Mouse (Mus musculus) embryonic facial prominence, embryonic 10.5 days (tissue): ENCODE results near the gene Stpg3. TPM values are rescaled to one million over a fixed set of nuclear protein-coding genes. Genes with fewer than 3 reads are reported as not detected.

ENCODE experiments used
- DNase-seq: peaks from one replicate; pipeline ENCODE4 v3.0.0-alpha.2; 2017; ENCODE audit warnings: low spot score
- H3K27ac ChIP-seq: fragments of 300-500 bp; sonication (generic); replicated peaks from 2 replicates; pipeline ENCODE4 v1.5.1; 2016; ENCODE audit warnings: mild to moderate bottlenecking
- H3K27me3 ChIP-seq: fragments of 300-500 bp; sonication (generic); replicated peaks from 2 replicates; pipeline ENCODE4 v1.6.1; 2016; ENCODE audit warnings: low read depth, mild to moderate bottlenecking; ENCODE audit not compliant: poor library complexity, severe bottlenecking
- H3K36me3 ChIP-seq: fragments of 300-500 bp; sonication (generic); replicated peaks from 2 replicates; pipeline ENCODE4 v1.6.1; 2016; ENCODE audit warnings: mild to moderate bottlenecking, moderate library complexity
- H3K4me1 ChIP-seq: fragments of 300-500 bp; sonication (generic); 2 replicates; pipeline ENCODE4 v1.6.1; 2016
- H3K4me3 ChIP-seq: fragments of 300-500 bp; sonication (generic); 2 replicates; pipeline ENCODE4 v1.5.1; 2016; ENCODE audit warnings: mild to moderate bottlenecking, moderate library complexity
- H3K9me3 ChIP-seq: fragments of 300-500 bp; sonication (generic); 2 replicates; pipeline ENCODE4 v1.6.1; 2016; ENCODE audit warnings: mild to moderate bottlenecking
- WGBS: fragments of 180-500 bp; shearing (Covaris S2); methylation state at CpG from one replicate; pipeline ENCODE4 v1.1.7; 2016; 5-methylcytosine and 5-hydroxymethylcytosine counted together
- polyA plus RNA-seq: library from polyadenylated mRNA; unstranded; fragments of >200 nt; fragmentation: Nextera tagmentation; extraction: Ambion mirVana; gene quantifications from 2 replicates; pipeline ENCODE4 v1.2.1, GENCODE M21; 2016

The Stpg3 gene
- polyA plus RNA-seq, 1 experiment from 2014 or later, result not detected

DNA sequence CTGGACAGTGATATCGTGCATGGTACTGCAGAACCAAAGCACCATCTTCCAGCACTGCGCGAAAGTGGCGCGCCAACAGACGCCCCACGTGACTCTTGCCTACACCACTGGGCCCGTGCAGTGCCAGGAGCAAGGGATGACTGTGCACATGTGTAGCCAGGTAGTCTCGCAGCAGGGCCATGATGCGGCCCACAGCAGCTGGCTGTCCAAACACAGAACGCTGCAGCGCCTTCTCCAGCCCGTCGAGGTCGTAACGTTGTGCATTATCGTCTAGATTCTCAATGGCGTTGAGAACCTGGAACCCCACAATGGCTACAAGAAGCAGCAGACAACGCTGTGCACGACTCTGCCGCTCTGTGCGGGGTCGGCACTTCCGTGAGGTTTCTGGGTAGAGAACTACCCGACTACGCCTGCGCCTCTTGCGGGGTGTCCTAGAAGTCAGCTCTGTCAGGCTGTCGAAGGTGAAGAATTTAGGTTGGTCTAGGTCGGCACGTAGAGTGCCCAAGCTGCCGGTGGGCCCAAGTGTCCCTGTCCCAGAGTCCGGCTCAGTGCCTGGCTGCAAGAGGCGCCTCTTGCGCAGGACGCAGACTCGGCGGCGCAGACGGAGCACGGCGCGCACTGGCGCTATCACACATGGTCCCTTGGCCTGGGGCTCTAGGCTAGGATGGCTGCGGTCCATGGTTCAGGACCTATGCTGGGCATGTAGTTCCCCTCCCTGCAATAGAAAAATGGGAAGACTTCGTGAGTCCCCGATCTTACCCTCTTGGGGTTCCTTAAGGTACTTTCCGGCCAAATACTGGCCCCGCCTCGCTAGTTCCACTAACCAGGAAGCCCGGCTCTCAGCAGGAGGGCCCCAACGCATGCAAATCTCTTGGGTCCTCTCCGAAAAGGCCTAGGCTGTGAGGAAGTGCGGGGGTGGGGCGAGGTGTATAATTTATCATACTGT, 19.0 kb downstream of the Stpg3 start:
- WGBS, result 21% methylated on average over 55 of the region's 55 CpGs
- DNase-seq, result no peak
- Histone ChIP-seq H3K4me1 (peaks cover 32% of the 10 kb centered on the region), H3K4me3 (peak overlapping the region; percentile 47), H3K27ac (no peak overlapping the region), H3K9me3 (no peaks in the 10 kb centered on the region), H3K36me3 (peaks cover 28% of the 10 kb centered on the region), H3K27me3 (peaks cover 41% of the 10 kb centered on the region)

DNA sequence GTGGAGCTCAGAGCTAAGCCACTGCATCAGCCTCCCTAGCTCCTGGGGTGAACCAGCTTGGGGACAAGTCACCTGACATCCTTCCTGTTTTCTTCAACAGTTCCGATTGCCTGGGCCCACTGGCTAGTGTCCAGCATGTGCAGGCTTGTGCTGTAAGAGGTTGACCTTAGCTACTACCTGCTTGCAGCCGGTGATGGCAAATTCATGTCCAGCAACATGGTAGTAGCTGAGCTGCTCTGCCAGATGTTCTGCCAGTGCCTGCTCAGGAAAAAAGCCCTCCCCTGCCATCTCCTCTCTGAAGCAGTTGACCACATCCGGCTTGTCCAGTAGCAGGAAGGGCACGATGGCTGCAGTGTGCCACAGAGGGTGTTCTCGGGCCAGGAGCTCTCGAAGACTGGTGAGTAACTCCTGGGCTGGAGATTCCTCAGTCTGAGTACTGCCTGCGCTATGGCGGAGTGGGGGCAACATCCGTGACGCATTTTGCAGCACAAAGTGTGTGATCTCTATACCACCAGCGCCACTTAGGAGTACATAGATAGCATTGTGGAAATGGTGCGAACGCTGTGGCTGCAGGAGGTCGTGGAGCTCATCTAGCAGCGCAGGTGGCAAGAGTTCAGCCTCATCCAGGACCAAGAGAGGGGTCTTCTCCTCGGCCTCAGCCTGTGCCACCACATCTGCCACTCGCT, 19.8 kb downstream of the Stpg3 start:
- no peak overlapping the region for H3K27ac ChIP-seq
- WGBS, result 83% methylated on average over 17 of the region's 17 CpGs
- DNase-seq, result no peak
- H3K9me3 ChIP-seq, result no peaks in the 10 kb centered on the region
- H3K4me3 ChIP-seq, result peak overlapping the region; percentile 47; the same call in 1 of the 2 replicates
- H3K4me1 ChIP-seq, result peaks cover 32% of the 10 kb centered on the region
- H3K27me3 ChIP-seq, result peaks cover 41% of the 10 kb centered on the region
- peaks cover 20% of the 10 kb centered on the region for H3K36me3 ChIP-seq

- Histone ChIP-seq H3K36me3 (peaks cover 13% of the 10 kb centered on the region), H3K27ac (no peak overlapping the region), H3K9me3 (no peaks in the 10 kb centered on the region), H3K27me3 (peaks cover 41% of the 10 kb centered on the region), H3K4me3 (no peak overlapping the region), H3K4me1 (peaks cover 32% of the 10 kb centered on the region)
- DNase-seq, result no peak
- 75% methylated on average over 5 of the region's 5 CpGs for WGBS
Observed at GRCm38 (mm10) chr2:25194006-25194405, 20.4 kb downstream of the Stpg3 start.

- H3K4me3 ChIP-seq, result peak overlapping the region; percentile 6; the same call in 1 of the 2 replicates
- H3K36me3 ChIP-seq, result peaks cover 7% of the 10 kb centered on the region; the same call in 1 of the 2 replicates
- no peaks in the 10 kb centered on the region for H3K9me3 ChIP-seq
- H3K27me3 ChIP-seq, result peaks cover 41% of the 10 kb centered on the region
- peaks cover 32% of the 10 kb centered on the region for H3K4me1 ChIP-seq
- no peak overlapping the region for H3K27ac ChIP-seq
- 2% methylated on average over 6 of the region's 6 CpGs for WGBS
- DNase-seq, result peak; percentile 85
Observed at GRCm38 (mm10) chr2:25193330-25193770, 21.1 kb downstream of the Stpg3 start.

GRCm38 (mm10) chr2:25187841-25188240, 26.6 kb downstream of the Stpg3 start:
- Histone ChIP-seq H3K27ac (no peak overlapping the region), H3K4me3 (no peak overlapping the region), H3K9me3 (no peaks in the 10 kb centered on the region), H3K27me3 (peaks cover 44% of the 10 kb centered on the region), H3K36me3 (peaks cover 8% of the 10 kb centered on the region), H3K4me1 (peaks cover 35% of the 10 kb centered on the region)
- 87% methylated on average over 6 of the region's 6 CpGs for WGBS
- no peak for DNase-seq

GRCm38 (mm10) chr2:25186575-25186930, 27.9 kb downstream of the Stpg3 start:
- peaks cover 44% of the 10 kb centered on the region for H3K4me1 ChIP-seq
- 26% methylated on average over 5 of the region's 5 CpGs for WGBS
- peak overlapping the region; percentile 91; the same call in 1 of the 2 replicates for H3K27ac ChIP-seq
- no peak for DNase-seq
- peaks cover 56% of the 10 kb centered on the region for H3K27me3 ChIP-seq
- peaks cover 8% of the 10 kb centered on the region for H3K36me3 ChIP-seq
- no peaks in the 10 kb centered on the region for H3K9me3 ChIP-seq
- H3K4me3 ChIP-seq, result peak overlapping the region; percentile 66

GRCm38 (mm10) chr2:25185625-25186574, 28.5 kb downstream of the Stpg3 start:
- peak; percentile 87 for DNase-seq
- Histone ChIP-seq H3K36me3 (peaks cover 8% of the 10 kb centered on the region), H3K27ac (peak overlapping the region; percentile 91), H3K4me1 (peaks cover 50% of the 10 kb centered on the region), H3K9me3 (no peaks in the 10 kb centered on the region), H3K4me3 (peak overlapping the region; percentile 66), H3K27me3 (peaks cover 63% of the 10 kb centered on the region)
- under 1% methylated on average over 64 of the region's 64 CpGs for WGBS

DNA sequence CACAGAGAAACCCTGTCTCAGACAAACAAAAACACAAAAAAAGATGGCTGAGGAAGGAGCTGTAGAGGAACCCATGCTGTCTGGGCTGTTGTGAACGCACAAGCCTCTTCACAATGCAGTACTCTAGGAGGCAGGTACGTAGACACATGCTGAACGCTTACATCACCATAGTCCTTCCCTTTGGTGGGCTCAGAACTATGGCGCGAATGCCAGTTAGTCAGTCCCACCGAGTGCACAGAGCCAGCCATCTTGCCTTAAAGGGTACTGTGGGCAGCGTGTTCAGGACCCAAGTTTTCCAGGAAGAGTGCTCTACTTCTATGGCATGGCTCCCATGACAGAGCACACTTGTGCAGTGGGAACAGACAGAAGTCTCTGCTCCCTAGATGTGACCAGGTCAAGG, 29.9 kb downstream of the Stpg3 start:
- H3K36me3 ChIP-seq, result peaks cover 8% of the 10 kb centered on the region
- no peak overlapping the region for H3K27ac ChIP-seq
- WGBS, result 94% methylated on average over 7 of the region's 7 CpGs
- no peaks in the 10 kb centered on the region for H3K9me3 ChIP-seq
- H3K4me3 ChIP-seq, result peak overlapping the region; percentile 66
- H3K27me3 ChIP-seq, result peaks cover 77% of the 10 kb centered on the region
- peaks cover 62% of the 10 kb centered on the region for H3K4me1 ChIP-seq
- DNase-seq, result no peak

DNA sequence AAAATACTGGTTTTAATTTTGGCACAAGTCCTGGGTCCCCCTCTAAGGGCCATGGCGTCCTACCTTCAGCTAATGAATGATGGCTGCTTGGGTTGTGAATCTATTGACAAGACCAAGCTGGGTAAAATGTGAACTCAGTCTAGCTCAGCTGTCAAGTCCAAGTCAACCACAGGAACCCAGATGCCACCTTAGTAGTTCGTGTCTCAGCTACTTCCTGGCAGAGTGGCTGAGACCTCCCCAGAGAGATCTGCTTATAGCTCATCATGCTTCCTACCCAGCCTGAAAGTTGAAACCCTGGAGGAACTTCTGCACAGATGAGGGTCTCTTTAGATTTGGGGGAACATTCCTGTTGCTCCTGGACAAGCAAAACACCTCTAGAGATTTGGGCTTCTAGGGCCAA, 31.1 kb downstream of the Stpg3 start:
- Histone ChIP-seq H3K4me1 (peaks cover 72% of the 10 kb centered on the region), H3K36me3 (peaks cover 8% of the 10 kb centered on the region), H3K9me3 (no peaks in the 10 kb centered on the region), H3K4me3 (peak overlapping the region; percentile 66), H3K27me3 (peaks cover 89% of the 10 kb centered on the region), H3K27ac (no peak overlapping the region)
- WGBS, result 63% methylated on average over 2 of the region's 2 CpGs
- no peak for DNase-seq

DNA sequence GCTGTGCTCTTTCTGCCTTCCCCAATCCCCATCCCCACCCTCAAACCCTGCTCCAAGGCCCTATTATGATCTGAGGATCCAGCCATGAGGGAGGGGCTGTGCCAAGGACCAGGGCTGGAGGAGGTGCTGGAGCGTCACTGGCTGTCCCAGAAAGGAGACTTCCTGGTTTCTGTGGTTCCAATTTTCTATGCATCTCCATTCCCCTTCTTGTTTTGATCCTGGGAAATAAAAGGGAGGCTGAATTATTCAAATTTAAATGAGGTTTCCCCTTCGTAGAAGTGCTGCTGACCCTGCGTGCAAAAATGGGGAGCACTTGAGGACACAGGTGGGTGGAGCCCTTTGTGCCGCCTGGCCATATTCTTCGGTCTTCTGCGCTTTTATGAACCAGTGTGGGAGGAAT, 31.8 kb downstream of the Stpg3 start:
- no peak for DNase-seq
- Histone ChIP-seq H3K9me3 (no peaks in the 10 kb centered on the region), H3K36me3 (peaks cover 8% of the 10 kb centered on the region), H3K27me3 (peaks cover 95% of the 10 kb centered on the region), H3K27ac (peak overlapping the region; percentile 51), H3K4me3 (peak overlapping the region; percentile 66), H3K4me1 (peaks cover 78% of the 10 kb centered on the region)
- WGBS, result 20% methylated on average over 6 of the region's 6 CpGs

GRCm38 (mm10) chr2:25181891-25182397, 32.5 kb downstream of the Stpg3 start:
- Histone ChIP-seq H3K27me3 (peaks cover 96% of the 10 kb centered on the region), H3K9me3 (no peaks in the 10 kb centered on the region), H3K27ac (peak overlapping the region; percentile 88), H3K36me3 (peaks cover 8% of the 10 kb centered on the region), H3K4me3 (peak overlapping the region; percentile 66), H3K4me1 (peaks cover 85% of the 10 kb centered on the region)
- under 1% methylated on average over 17 of the region's 17 CpGs for WGBS
- DNase-seq, result peak; percentile 32
